Mouse (Mus musculus): ENCODE results near the gene Prrt1.

The Prrt1 gene

DNA sequence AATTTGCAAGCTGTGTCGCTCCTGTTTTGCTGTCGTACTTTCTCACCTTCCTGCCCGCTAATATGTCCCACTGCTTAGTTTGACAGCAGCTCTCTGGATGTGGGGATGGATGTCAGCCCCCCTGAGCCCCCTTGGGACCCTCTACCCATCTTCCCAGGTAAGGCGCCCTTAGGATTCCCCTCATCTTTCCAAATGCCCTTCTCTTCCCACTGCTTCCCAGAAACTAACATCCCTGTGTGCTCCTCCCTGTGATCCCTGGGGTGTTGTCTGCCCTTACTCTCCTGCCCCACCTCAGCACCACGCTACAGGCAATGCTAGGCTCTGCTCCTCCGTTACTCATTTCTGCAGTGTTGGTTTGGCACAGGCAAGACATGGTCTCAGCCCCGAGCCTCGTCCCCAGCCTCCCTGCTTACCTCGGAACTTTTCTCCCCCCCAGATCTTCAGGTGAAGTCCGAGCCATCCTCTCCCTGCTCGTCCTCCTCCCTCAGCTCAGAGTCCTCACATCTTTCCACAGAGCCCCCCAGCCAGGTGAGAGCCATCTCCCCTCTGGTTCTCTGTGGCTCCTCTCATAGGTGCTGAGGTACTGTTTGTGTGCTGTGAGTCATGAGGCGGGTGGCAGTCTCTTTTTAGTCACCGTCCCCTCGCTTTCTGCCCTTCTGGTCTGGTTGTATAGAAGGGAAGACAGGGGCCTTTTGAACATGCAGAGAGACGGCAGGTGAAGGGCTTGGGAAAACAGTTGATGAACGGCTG lies 19.0 kb downstream of the Prrt1 start:
- no peak for DNase-seq (ENCODE audit: low read depth in 1 of 2, low spot score in 2 of 2)

- DNase-seq (ENCODE audit: low read depth in 1 of 2, low spot score in 2 of 2) = no peak
Measured at GRCm38 (mm10) chr17:34649106-34649864, 20.0 kb downstream of the Prrt1 start.

DNA sequence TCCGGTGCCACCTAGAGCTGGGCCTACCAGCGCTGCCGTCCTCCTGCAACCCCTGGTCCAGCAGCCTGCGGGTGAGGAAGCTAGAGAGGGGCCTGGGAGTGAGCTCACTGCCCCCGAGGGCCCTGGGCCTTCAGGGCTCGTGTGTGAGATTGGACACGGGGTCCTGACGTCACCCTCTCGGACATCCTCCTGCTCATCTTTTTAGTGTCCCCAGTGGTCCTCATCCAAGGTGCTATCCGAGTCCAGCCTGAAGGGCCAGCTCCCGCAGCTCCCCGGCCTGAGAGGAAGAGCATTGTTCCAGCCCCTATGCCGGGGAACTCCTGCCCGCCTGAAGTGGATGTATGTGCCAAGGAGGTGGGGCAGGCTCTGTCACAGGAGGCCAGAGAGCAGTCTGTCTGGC lies 21.4 kb downstream of the Prrt1 start:
- DNase-seq (ENCODE audit: low read depth in 1 of 2, low spot score in 2 of 2) = no peak

GRCm38 (mm10) chr17:34651507-34652221 lies 22.3 kb downstream of the Prrt1 start:
- DNase-seq (ENCODE audit: low read depth in 1 of 2, low spot score in 2 of 2) = no peak

- no peak for DNase-seq (ENCODE audit: low read depth in 1 of 2, low spot score in 2 of 2)
Measured at GRCm38 (mm10) chr17:34652546-34652945, 23.2 kb downstream of the Prrt1 start.

DNA sequence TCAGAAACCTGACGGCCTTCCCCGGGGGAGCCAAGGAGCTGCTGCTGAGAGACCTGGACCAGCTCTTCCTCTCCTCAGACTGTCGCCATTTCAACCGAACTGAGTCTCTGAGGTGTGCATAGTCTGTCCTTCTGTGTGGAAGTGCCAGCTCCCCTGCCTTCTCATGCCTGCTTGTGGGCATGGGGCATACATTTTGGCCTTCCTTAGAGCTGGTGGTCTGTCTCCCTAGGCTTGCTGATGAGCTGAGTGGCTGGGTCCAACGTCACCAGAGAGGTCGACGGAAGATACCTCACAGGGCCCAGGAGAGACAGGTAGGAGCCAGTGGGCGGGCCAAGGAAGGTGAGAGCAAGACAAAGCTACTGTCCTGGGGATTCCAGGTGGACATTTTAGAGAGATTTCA lies 23.7 kb downstream of the Prrt1 start:
- no peak for DNase-seq (ENCODE audit: low read depth in 1 of 2, low spot score in 2 of 2)

- peak in 1 of 2 experiments; percentile 48 for DNase-seq (ENCODE audit: low read depth in 1 of 2, low spot score in 2 of 2)
Measured at GRCm38 (mm10) chr17:34653746-34654285, 24.5 kb downstream of the Prrt1 start.

DNA sequence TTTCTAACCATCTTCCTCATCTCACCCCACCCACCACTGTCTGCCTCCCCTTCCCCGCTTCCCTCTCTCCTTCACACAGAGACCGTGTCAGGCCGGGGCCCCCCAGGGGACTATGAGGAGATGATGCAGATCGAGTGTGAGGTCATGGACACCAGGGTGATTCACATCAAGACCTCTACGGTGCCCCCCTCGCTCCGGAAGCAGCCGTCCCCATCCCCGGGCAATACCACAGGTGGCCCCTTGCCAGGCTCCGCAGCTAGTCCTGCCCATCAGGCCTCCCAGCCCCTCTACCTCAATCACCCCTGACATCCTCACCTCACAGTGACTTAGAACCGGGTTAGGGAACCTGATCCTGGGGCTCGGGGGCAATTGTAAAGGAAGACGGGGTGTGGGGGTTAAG lies 25.1 kb downstream of the Prrt1 start:
- no peak for DNase-seq (ENCODE audit: low read depth in 1 of 2, low spot score in 2 of 2)

GRCm38 (mm10) chr17:34655160-34655559 lies 25.8 kb downstream of the Prrt1 start:
- DNase-seq (ENCODE audit: low read depth in 1 of 2, low spot score in 2 of 2) = no peak

DNA sequence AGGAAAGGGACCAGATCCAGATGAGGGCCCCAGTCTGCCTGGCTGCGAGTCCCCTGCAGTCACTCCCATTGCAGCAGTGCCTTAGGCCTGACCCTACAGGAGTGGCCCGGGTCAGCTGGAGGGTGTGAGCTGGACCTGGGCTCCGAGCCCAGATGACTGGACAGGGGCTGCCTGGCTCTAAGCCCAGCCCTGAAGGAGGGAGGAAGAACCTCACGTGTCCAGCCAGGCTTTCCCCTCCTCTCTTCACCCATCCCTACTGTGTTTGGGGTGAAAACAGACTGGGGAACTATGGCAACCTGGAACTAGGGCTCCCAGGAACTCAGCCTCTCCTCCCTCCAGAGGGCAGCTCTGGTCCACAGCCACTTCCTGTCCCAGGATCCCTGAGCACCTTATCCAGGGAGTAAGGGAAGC lies 26.3 kb downstream of the Prrt1 start:
- DNase-seq (ENCODE audit: low read depth in 1 of 2, low spot score in 2 of 2) = no peak

- no peak for DNase-seq (ENCODE audit: low read depth in 1 of 2, low spot score in 2 of 2)
Measured at GRCm38 (mm10) chr17:34656666-34657065, 27.3 kb downstream of the Prrt1 start.

DNA sequence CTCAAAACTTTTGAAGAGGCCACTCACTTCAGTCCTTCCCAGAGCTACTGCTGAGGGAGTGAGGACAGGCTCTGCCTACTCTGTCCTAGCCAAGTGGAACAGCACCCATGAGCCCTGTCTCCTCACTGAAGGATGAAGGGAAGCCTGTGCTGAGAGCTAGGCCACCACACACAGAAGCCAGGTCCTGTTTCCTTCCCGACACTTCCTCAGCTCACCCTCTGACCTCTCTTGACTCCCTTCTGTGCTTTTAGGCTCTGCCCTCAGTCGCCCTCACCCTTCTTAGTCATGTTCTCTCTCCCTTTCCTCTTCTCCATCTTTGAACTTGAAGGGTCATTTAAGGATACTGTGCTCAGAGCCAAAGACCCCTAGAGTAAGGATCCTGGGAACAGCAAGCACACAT lies 27.9 kb downstream of the Prrt1 start:
- DNase-seq (ENCODE audit: low read depth in 1 of 2, low spot score in 2 of 2) = no peak

DNA sequence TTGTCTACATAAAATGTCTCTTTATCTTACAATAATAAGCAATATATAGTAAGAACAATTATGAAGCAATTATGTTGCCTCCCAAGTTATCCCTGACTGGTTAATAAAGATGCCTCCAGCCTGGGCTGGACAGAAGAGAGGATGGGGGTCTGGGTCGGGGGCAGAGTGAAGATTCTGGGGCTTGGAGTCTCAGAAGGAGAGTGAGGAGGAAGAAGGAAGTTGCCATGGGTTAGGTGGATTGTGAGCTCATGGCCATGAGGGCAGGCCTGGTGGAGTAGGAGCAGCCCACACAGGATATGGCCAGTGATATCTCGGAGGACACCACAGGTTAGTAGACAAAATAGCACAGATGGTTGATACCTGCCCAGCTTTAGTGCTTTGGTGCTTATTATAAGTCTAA lies 28.8 kb downstream of the Prrt1 start:
- no peak for DNase-seq (ENCODE audit: low read depth in 1 of 2, low spot score in 2 of 2)

- no peak for DNase-seq (ENCODE audit: low read depth in 1 of 2, low spot score in 2 of 2)
Measured at GRCm38 (mm10) chr17:34658591-34658990, 29.3 kb downstream of the Prrt1 start.

DNA sequence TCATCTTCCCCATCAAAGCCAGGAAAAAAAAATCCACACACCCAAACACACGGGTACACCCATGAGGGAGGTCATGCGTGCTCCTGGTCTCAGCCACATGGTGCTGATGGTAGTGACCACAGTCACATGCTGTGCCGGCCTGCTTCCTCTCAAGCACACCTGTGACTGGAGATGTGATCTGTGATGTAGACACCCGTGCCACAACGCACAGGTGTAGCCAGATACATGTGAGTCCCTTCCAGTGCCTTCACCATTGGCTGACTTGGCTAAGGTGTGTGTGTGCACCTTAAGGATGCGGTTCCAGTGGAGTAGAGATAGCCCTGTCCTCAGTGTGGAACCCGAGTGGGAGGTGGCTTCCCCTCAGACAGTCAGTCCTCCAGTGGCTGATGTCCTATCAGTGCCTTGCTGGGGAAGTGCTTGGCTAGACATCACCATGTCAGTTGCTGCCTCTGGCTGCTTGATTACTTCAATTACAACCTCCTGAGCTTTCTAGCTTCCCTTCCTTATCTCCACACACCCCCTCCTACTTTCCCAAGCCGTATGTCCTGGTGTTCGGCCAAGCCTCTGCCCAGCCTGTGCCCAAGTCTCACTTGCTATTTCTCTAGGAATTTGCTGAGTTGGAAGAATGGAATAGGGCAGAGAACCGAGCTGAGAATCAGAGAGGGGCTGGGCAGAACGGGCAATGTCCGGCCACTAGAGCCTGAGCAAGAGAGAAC lies 30.0 kb downstream of the Prrt1 start:
- DNase-seq (ENCODE audit: low read depth in 1 of 2, low spot score in 2 of 2) = no peak

DNA sequence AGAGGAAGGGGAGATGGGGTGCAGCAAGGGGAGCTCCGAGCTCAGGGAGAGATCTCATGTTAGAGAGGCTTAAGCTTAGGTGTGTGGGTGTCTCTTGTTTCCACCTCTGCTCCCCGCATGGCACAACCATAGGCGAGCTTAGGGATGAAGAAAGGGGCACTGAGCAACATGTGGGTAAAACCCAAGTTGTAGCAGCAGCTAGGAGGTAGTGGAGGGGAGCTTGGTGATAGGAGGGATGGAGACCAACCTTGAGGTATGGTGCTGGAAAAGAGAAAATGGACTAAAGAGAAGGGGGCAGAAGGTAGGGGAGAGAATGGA lies 30.5 kb downstream of the Prrt1 start:
- DNase-seq (ENCODE audit: low read depth in 1 of 2, low spot score in 2 of 2) = no peak

GRCm38 (mm10) chr17:34660259-34660820 lies 31.0 kb downstream of the Prrt1 start:
- DNase-seq (ENCODE audit: low read depth in 1 of 2, low spot score in 2 of 2) = no peak

DNA sequence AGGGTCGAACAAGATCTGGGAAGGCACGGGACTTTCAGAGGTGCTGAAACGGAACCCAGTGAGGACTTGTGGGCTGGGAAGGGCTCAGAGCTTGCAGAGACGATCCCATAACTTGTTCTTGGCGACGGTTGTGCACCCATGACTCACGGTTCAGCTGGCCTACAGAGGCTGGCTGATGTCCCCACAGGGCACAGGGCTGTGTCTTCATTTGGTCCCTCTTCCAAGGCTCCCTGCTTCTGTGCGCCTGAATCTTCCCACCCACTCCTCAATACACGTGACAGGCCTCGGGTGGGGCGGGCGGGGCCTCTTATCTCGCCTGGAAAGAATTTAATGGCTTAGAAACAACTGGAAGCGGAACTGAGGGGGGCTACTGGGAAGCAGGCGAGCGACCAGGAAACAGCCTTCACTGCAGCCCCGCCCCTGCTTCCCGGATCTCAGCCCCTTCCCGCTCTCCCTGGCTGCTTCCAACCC lies 31.8 kb downstream of the Prrt1 start:
- no peak for DNase-seq (ENCODE audit: low read depth in 1 of 2, low spot score in 2 of 2)

GRCm38 (mm10) chr17:34662468-34662867 lies 33.1 kb downstream of the Prrt1 start:
- no peak for DNase-seq (ENCODE audit: low read depth in 1 of 2, low spot score in 2 of 2)

- DNase-seq (ENCODE audit: low read depth in 1 of 2, low spot score in 2 of 2) = no peak
Measured at GRCm38 (mm10) chr17:34662978-34663377, 33.6 kb downstream of the Prrt1 start.

GRCm38 (mm10) chr17:34663558-34663957 lies 34.2 kb downstream of the Prrt1 start:
- DNase-seq (ENCODE audit: low read depth in 1 of 2, low spot score in 2 of 2) = no peak

Measured in monocyte, adult 2 months (primary cell).